Mouse (Mus musculus) E14TG2a.4 (cell line): ENCODE data around the gene Dab1.

Experiments used
- H3K27me3 ChIP-seq: 2 replicates; pipeline ENCODE4 v1.6.1; 2014; ENCODE audit warnings: low read length, control low read depth; ENCODE audit not compliant: insufficient read depth
- H3K36me3 ChIP-seq: 2 replicates; pipeline ENCODE4 v1.6.1; 2014; ENCODE audit warnings: low read length, control low read depth; ENCODE audit not compliant: insufficient read depth
- H3K4me1 ChIP-seq: replicated peaks from 2 replicates; pipeline ENCODE4 v1.6.1; 2014; ENCODE audit warnings: low read depth, low read length, control low read depth
- H3K4me3 ChIP-seq: replicated peaks from 2 replicates; pipeline ENCODE4 v1.5.1; 2014; ENCODE audit warnings: mild to moderate bottlenecking, low read length
- H3K9me3 ChIP-seq: 2 replicates; pipeline ENCODE4 v1.6.1; 2014; ENCODE audit warnings: low read length, control low read depth
- CTCF ChIP-seq: conservative IDR thresholded peaks from 2 replicates; pipeline ENCODE4 v1.5.1; 2014; ENCODE audit warnings: low read length
- NANOG ChIP-seq: IDR thresholded peaks from 2 replicates; pipeline ENCODE4 v1.6.1; 2014; ENCODE audit warnings: borderline replicate concordance, low read length, mixed read lengths
- POU5F1 ChIP-seq: IDR thresholded peaks from 2 replicates; pipeline ENCODE4 v1.6.1; 2014; ENCODE audit warnings: low read length, borderline replicate concordance

Gene Dab1

DNA sequence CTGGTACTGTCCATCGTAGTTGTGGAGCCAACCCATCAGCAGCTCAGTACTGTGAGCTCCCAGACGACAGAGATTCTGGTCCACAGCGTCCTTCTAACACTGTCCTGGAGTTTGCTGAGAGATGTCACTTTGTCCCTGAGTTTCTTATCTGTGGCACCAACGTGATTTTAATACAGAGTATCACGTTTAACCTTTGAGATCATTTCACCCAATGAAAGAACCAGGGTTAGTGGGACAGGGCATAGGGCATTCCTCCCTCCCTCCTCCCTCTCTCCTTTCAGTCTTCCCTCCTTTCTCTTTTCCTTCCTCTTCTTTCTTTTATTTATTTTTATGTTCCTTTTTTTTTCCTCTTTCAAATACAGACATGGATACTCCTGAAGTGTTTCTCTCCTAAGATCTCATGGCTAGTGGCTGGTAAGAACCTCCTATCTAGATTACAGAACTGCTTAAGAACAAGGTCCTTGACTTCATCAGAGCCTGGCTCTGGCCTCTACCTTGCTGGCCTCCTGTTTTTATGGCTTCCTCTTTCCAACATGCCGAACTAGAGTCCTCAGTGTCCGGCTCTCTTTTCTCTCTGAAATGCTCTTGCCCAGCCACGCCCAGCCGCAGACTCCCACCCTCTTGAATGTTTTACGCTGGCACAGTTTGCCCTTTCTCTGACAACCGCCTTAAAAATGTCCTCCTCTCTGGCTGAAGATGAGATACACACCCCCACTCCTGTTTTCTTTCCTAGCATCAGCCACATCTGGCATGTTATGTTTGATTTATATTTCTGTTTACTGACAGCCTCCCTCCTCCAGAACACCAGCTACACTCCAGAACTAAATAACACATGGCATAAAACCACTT, 844.0 kb downstream of the Dab1 start:
- no peak overlapping the region for H3K4me3 ChIP-seq
- no peak for TF ChIP-seq NANOG
- H3K27me3 ChIP-seq = no peaks in the 10 kb centered on the region
- peaks cover 16% of the 10 kb centered on the region for H3K4me1 ChIP-seq
- H3K9me3 ChIP-seq = no peaks in the 10 kb centered on the region
- no peaks in the 10 kb centered on the region for H3K36me3 ChIP-seq

DNA sequence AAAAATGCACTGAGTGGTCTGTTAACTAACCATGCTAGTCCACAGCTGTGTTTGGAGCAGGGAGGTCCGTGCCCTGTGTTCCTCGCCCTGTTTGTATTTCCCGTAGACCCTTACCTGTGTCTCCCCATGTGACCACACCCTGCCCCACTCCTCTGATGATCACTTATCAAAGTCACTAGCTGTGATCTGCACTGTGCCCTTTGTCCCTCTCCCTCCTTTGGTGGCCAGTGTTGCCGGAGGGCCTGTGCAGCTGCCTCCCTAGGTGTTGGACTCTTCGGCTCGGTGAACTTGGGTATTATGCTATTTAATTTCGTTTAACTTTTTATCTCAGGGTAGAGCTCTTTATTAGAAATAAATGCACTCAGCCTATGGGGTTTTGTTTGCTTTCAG, 844.6 kb downstream of the Dab1 start:
- Histone ChIP-seq H3K36me3 (no peaks in the 10 kb centered on the region), H3K9me3 (no peaks in the 10 kb centered on the region), H3K4me1 (peaks cover 16% of the 10 kb centered on the region), H3K27me3 (no peaks in the 10 kb centered on the region), H3K4me3 (no peak overlapping the region)
- TF ChIP-seq CTCF (no peak), NANOG (no peak), POU5F1 (no peak)

DNA sequence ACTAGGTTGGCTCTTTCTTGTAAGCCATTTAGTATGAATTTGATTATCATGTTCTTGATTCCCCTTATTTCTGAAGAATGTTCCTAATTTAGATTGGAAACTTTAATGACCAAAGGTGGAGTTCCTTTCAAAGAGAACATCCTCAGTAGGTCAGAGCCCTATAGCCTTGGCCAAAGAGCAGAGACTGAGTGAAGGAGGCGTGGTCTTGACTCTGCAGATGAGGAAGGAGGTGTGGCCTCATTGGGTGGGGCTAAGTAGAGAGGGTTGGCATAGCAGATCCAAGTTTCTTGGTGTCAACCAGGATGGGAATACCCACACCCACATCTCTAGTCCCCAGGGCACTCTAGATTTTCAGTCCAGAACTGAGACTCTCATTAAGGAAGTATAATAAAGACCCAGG, 846.4 kb downstream of the Dab1 start:
- Histone ChIP-seq H3K27me3 (no peaks in the 10 kb centered on the region), H3K4me1 (peaks cover 16% of the 10 kb centered on the region), H3K4me3 (no peak overlapping the region), H3K36me3 (no peaks in the 10 kb centered on the region), H3K9me3 (no peaks in the 10 kb centered on the region)
- TF ChIP-seq CTCF (no peak), NANOG (no peak), POU5F1 (no peak)

DNA sequence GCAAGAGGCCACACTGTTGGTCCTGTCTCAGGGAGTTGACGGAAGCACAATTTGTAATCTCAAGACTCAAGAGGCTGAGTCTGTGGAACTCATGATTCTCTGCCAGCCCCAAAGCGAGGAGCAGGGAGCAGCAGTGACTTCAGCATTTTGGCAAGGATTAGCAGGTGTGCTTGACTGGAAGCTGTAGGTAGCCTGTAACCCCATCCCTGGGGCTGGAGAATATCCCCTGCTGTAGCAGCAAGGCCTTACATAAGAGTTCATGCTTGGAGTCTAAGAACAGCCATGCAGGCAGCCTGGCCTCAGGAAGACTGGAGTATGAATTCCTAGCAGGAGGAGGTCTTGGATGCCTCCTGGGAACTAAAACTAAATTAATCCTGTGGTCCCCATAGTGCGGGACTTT, 849.5 kb downstream of the Dab1 start:
- H3K4me1 ChIP-seq = peaks cover 15% of the 10 kb centered on the region
- H3K4me3 ChIP-seq = no peak overlapping the region
- H3K9me3 ChIP-seq = no peaks in the 10 kb centered on the region
- H3K27me3 ChIP-seq = no peaks in the 10 kb centered on the region
- no peaks in the 10 kb centered on the region for H3K36me3 ChIP-seq
- no peak for TF ChIP-seq POU5F1
- TF ChIP-seq CTCF = no peak
- TF ChIP-seq NANOG = no peak

DNA sequence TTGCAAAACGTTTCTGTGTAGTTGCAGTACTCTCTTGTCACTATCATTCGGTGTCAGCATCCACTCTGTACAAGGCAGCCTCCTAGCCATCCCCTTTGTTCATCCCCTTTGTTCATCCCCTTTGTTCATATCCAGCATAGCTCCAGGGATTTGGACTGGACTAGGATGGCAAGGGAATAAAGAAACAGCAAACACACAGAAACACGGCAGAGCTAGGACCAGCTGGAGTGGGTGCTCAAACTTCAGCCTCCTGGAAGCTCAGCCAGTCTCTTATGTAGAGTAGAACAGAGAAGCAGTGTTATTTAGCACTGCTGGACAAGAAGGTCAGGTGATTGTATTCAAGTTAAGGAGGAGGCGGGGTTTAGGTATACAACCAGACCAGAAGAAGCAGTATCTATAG, 853.8 kb downstream of the Dab1 start:
- Histone ChIP-seq H3K36me3 (no peaks in the 10 kb centered on the region), H3K9me3 (no peaks in the 10 kb centered on the region), H3K27me3 (no peaks in the 10 kb centered on the region), H3K4me1 (peaks cover 13% of the 10 kb centered on the region), H3K4me3 (no peak overlapping the region)
- TF ChIP-seq CTCF (no peak), POU5F1 (no peak), NANOG (no peak)

DNA sequence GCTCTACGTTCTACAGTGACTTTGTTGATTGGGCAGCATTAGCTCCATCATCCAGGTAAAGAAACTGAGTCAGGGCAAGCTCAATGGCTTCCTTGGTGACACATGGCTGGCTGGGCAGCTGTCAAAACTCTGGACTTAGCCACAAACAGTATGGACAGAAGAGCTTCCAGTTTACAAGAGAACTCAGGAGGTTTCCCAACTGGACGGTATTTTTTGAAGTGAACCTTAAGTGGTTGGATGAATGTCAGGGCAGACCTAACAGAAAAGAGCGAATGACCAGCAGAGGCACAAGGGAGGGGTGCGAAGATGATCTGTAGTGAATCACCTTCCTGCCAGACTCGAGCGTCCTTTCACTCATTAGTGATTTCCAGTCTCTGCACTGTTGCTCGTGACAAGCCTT, 857.7 kb downstream of the Dab1 start:
- peaks cover 4% of the 10 kb centered on the region; the same call in 1 of the 2 replicates for H3K36me3 ChIP-seq
- no peaks in the 10 kb centered on the region for H3K9me3 ChIP-seq
- H3K4me3 ChIP-seq = no peak overlapping the region
- H3K27me3 ChIP-seq = no peaks in the 10 kb centered on the region
- H3K4me1 ChIP-seq = peaks cover 9% of the 10 kb centered on the region
- TF ChIP-seq NANOG = no peak
- TF ChIP-seq CTCF = no peak
- TF ChIP-seq POU5F1 = no peak

DNA sequence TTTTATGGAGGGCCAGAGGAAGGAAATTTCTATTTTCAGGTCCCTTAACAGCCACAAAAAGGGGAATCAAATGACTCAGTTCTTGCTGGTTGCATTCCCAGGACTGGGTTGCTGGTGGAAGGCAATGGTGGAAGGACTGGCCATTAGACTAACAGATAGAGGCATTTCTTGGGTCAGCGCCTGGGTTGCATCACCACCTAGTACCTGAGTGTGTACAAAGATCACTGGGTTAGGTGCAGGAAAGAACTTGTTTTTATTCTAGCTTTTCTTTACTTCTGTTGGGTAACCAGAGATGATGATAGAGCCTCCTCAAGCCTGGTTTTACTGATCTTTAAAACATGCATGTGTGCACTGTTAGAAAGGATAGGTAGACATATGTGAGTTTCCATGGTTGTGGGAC, 864.8 kb downstream of the Dab1 start:
- Histone ChIP-seq H3K4me1 (no peaks in the 10 kb centered on the region), H3K36me3 (peaks cover 4% of the 10 kb centered on the region; the same call in 1 of the 2 replicates), H3K9me3 (no peaks in the 10 kb centered on the region), H3K27me3 (no peaks in the 10 kb centered on the region), H3K4me3 (no peak overlapping the region)
- TF ChIP-seq CTCF = no peak
- TF ChIP-seq NANOG = no peak
- TF ChIP-seq POU5F1 = no peak

DNA sequence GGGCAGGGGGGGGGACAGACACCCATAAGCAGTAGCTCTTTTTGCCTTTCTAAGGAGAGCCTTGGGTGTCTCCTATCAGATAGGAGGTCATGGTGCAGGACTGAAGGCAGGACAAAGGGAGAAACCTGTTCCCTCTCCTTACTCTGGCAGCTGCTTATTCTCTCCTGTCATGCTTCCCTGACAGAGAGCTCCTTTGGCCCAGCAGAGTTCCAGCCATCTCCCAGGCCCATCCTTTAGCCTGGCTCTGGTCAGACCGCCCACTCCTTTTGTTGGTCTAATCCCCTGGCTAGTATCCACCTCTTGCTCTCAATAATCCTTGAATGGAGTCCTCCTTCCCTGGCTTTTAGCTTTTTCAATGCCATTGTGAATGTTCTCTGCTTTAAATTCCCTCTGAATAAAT, 878.1 kb downstream of the Dab1 start:
- peaks cover 22% of the 10 kb centered on the region for H3K4me1 ChIP-seq
- no peaks in the 10 kb centered on the region for H3K36me3 ChIP-seq
- no peak for TF ChIP-seq CTCF
- TF ChIP-seq POU5F1 = no peak
- no peak overlapping the region for H3K4me3 ChIP-seq
- H3K9me3 ChIP-seq = no peaks in the 10 kb centered on the region
- no peaks in the 10 kb centered on the region; the same call in 1 of the 2 replicates for H3K27me3 ChIP-seq

DNA sequence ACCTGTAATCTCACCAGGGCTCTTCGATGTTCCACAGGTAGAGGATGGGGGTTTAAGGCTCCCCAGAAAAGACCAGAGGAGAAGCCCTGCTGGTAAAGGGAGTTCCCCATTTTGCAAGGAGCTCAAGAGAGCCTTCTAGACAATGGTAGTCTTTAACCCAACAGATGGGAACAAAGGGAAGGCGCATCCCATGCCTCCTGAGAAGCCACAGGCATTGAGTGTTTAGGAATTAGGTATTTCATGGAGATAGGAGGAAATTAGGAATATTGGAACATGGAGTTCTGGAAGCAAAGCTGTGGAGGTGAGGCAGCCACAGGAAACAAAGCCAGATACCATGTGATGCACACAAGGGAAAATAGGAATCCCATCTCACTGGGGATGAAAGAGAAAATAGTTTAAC, 881.0 kb downstream of the Dab1 start:
- no peak overlapping the region for H3K4me3 ChIP-seq
- no peaks in the 10 kb centered on the region for H3K27me3 ChIP-seq
- TF ChIP-seq CTCF (no peak), NANOG (peak; percentile 62; the same call in 1 of the 2 replicates), POU5F1 (no peak)
- H3K36me3 ChIP-seq = no peaks in the 10 kb centered on the region
- H3K4me1 ChIP-seq = peaks cover 30% of the 10 kb centered on the region
- H3K9me3 ChIP-seq = 0 out of 2 replicates have a peak, but pooled peaks cover under 1% of the 10 kb centered on the region
